Mouse (Mus musculus): ENCODE measurements at regions not wholly inside any gene's neighbourhood (a gene's known extent, or its start where the extent isn't known, plus 50 kb on each side); places are given as distances from the start of the nearest gene placed in this dataset.
"Not testable (repeated sequence)": the region's sequence is repeated elsewhere in the genome, so short reads cannot be mapped to it uniquely, and the experiment has no call there.

DNA sequence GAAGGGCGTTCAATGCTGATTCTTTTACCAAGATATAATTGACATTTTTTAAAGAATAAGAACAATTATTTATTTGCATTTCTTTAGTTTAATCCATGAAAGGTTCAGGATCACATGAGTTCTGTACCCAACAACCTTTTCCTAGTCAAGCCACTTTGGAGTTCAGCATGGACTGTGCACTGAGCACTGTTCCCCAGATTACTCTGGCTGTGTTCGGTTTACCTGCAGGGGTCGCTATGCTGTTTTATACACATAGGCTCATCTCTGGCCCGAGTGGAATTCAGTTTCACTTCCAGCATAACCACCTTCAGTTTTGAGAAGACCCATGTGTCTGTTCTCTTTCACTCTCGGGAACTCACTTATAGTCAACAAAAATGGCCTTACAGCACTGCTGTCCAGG lies 93.5 kb upstream of the Smarcad1 start:
- 70% methylated on average over 4 of the region's 5 CpGs for WGBS
- not testable (repeated sequence) for H3K27ac ChIP-seq (ENCODE audit: low read depth, low read length); H3K9ac ChIP-seq; ATAC-seq; H3K4me2 ChIP-seq (ENCODE audit: low read depth); H3K4me3 ChIP-seq (ENCODE audit: low read depth, low read length); DNase-seq; H3K27me3 ChIP-seq (ENCODE audit: insufficient read depth, low read length); H3K9me3 ChIP-seq (ENCODE audit: low read length); H3K36me3 ChIP-seq (ENCODE audit: insufficient read depth); H3K4me1 ChIP-seq (ENCODE audit: insufficient read depth)

DNA sequence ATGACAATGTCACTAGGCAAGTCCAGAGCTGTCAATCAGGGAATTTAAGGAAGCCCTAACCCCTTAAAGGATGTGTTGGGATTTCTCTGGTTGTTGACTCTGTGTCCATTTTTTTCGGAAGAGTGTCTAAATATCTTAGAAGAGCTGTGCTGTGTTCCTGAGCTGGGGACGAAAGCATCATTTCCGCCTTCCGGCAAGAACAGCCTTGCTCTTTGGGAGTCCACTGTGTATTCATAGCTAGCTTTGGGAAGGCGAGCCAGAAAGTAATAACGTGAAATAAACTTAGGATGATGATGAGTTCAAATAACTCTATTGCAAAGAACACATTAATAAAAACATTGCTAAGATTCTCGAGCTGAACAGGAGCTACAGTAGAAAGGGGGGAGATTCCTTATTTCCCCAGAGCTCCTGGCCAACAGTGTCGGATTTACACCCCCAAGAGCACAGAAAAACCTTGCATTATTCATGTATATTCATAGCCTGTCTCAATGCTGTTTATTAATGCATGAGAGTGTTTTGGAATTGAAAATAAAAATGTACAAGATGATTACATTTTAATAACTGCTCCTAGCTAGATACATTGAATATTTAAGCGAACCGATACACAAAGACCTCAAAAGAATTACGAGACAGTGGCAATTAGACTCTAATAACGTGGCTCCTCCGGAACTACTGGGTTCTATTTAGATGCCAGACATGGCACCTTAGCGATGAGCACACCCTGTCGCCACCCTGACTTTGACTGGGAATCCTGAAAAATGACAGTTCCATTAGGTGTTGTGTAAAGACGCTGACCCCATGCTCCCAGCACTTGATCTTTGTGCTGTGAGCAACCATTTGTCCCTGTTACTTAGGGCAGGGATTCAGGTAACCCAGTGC lies 80.5 kb upstream of the Smarcad1 start:
- no peaks in the 10 kb centered on the region for H3K9me3 ChIP-seq (ENCODE audit: low read length)
- 38% methylated on average over 16 of the region's 16 CpGs for WGBS
- DNase-seq: peak; percentile 4
- no peaks in the 10 kb centered on the region for H3K27me3 ChIP-seq (ENCODE audit: insufficient read depth, low read length)
- no peak for TF ChIP-seq CTCF (IDR thresholded peaks at IDR 0.05; ENCODE audit: low read depth)
- no peak for ATAC-seq
- peak overlapping the region; percentile 27 for H3K4me2 ChIP-seq (ENCODE audit: low read depth)
- no peaks in the 10 kb centered on the region for H3K36me3 ChIP-seq (ENCODE audit: insufficient read depth)
- no peaks in the 10 kb centered on the region for H3K4me1 ChIP-seq (ENCODE audit: insufficient read depth)
- no peak overlapping the region for H3K27ac ChIP-seq (ENCODE audit: low read depth, low read length)
- no peak overlapping the region for H3K9ac ChIP-seq
- no peak overlapping the region for H3K4me3 ChIP-seq (ENCODE audit: low read depth, low read length)

DNA sequence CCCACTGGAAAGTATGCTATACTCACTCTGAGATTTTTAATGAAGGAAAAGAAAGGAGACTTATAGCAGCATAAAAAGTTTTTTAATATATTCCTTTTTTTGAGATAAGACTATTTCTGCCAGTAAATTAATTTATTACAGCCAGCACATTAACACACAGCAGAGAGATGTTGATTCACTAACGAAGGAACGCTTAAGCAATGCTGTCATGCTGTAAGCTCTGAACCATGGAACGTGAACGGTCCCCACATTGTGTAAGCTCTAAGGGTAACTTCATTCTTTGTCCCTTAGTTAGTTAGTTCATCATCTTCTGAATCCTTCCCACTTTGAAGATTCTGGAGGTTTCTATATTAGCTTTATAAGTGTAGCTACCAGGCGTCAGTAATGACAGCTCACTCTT lies 79.8 kb upstream of the Smarcad1 start:
- no peaks in the 10 kb centered on the region for H3K9me3 ChIP-seq (ENCODE audit: low read length)
- TF ChIP-seq CTCF (IDR thresholded peaks at IDR 0.05; ENCODE audit: low read depth): no peak
- H3K9ac ChIP-seq: no peak overlapping the region
- peak; percentile 45; the same call in 1 of the 2 replicates for ATAC-seq
- H3K4me3 ChIP-seq (ENCODE audit: low read depth, low read length): no peak overlapping the region
- no peaks in the 10 kb centered on the region for H3K4me1 ChIP-seq (ENCODE audit: insufficient read depth)
- H3K4me2 ChIP-seq (ENCODE audit: low read depth): no peak overlapping the region
- 31% methylated on average over 5 of the region's 5 CpGs for WGBS
- no peaks in the 10 kb centered on the region for H3K27me3 ChIP-seq (ENCODE audit: insufficient read depth, low read length)
- no peak for DNase-seq
- H3K36me3 ChIP-seq (ENCODE audit: insufficient read depth): no peaks in the 10 kb centered on the region
- no peak overlapping the region for H3K27ac ChIP-seq (ENCODE audit: low read depth, low read length)

DNA sequence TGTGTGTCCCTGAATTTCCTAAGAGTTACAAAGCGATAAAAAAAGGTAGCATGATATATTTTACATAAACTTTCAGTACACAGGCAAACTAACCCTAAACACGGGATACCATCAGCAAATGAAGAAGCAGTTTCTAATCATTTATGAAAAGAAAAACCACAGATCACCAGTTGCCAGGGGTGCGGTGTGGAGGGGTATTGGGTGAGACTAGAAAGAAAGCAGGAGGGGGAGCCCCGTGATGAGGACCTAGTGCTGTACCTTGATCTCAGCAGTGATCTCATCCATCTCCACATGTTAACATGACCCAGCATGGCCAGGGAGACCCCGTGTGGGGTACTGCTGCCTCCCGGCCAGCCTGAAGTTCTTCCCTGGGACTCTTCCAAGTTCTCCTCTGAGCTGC lies 77.7 kb upstream of the Smarcad1 start:
- H3K36me3 ChIP-seq (ENCODE audit: insufficient read depth): no peaks in the 10 kb centered on the region
- no peak overlapping the region for H3K4me2 ChIP-seq (ENCODE audit: low read depth)
- H3K9ac ChIP-seq: no peak overlapping the region
- H3K4me1 ChIP-seq (ENCODE audit: insufficient read depth): no peaks in the 10 kb centered on the region
- 79% methylated on average over 6 of the region's 6 CpGs for WGBS
- H3K4me3 ChIP-seq (ENCODE audit: low read depth, low read length): no peak overlapping the region
- no peaks in the 10 kb centered on the region for H3K27me3 ChIP-seq (ENCODE audit: insufficient read depth, low read length)
- no peak for ATAC-seq
- no peak for DNase-seq
- no peaks in the 10 kb centered on the region for H3K9me3 ChIP-seq (ENCODE audit: low read length)
- no peak for TF ChIP-seq CTCF (IDR thresholded peaks at IDR 0.05; ENCODE audit: low read depth)
- no peak overlapping the region for H3K27ac ChIP-seq (ENCODE audit: low read depth, low read length)

DNA sequence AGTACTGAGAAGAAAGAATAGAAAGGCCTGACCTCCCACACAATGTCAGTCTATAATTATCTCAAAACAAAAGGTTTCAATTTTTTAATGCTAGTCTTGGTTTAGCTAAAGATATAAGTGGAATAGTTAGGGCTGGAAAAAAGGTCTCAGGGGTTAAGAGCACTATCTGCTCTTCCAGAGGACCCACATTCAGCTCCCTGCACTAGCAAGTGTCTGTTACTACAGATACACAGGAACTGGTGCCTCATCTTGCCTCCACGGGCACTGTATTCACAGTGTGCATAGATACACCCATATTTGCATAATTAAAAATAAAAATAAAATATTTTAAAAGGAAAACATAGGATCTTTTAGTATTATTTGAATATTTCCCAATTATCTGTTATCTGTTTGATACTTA lies 77.2 kb upstream of the Smarcad1 start:
- Histone ChIP-seq H3K4me2 (ENCODE audit: low read depth) (no peak overlapping the region), H3K9ac (no peak overlapping the region), H3K4me1 (ENCODE audit: insufficient read depth) (no peaks in the 10 kb centered on the region), H3K4me3 (ENCODE audit: low read depth, low read length) (no peak overlapping the region), H3K27ac (ENCODE audit: low read depth, low read length) (no peak overlapping the region), H3K36me3 (ENCODE audit: insufficient read depth) (no peaks in the 10 kb centered on the region), H3K27me3 (ENCODE audit: insufficient read depth, low read length) (no peaks in the 10 kb centered on the region), H3K9me3 (ENCODE audit: low read length) (no peaks in the 10 kb centered on the region)
- ATAC-seq (no peak), DNase-seq (no peak)
- TF ChIP-seq CTCF (IDR thresholded peaks at IDR 0.05; ENCODE audit: low read depth): no peak
- WGBS: 68% methylated on average over 1 of the region's 1 CpGs

DNA sequence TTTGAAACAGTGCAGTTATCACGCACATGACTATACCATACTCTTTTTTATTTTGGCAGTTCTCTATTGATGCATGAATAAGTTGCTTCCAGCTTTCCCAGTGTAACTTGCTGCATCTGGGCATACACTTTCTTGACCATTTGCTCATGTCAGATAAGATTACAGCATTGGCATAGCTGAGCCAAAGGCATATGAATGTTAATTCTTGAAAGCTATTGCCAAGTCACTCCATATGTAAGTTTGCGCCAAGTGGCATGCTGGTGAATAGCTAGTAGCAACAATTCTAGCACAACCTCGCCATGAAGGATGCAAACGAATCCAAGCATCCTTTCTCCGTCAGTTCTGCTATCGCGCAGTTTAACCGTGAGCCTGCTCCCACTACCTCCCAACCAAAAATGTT lies 72.2 kb upstream of the Smarcad1 start:
- Histone ChIP-seq H3K4me1 (ENCODE audit: insufficient read depth) (no peaks in the 10 kb centered on the region), H3K27ac (ENCODE audit: low read depth, low read length) (no peak overlapping the region), H3K9me3 (ENCODE audit: low read length) (no peaks in the 10 kb centered on the region), H3K9ac (no peak overlapping the region), H3K27me3 (ENCODE audit: insufficient read depth, low read length) (no peaks in the 10 kb centered on the region), H3K4me3 (ENCODE audit: low read depth, low read length) (no peak overlapping the region), H3K4me2 (ENCODE audit: low read depth) (no peak overlapping the region), H3K36me3 (ENCODE audit: insufficient read depth) (no peaks in the 10 kb centered on the region)
- peak; percentile 12 for DNase-seq
- peak; percentile 60 for ATAC-seq
- WGBS: 63% methylated on average over 8 of the region's 8 CpGs
- TF ChIP-seq CTCF (IDR thresholded peaks at IDR 0.05; ENCODE audit: low read depth): no peak

DNA sequence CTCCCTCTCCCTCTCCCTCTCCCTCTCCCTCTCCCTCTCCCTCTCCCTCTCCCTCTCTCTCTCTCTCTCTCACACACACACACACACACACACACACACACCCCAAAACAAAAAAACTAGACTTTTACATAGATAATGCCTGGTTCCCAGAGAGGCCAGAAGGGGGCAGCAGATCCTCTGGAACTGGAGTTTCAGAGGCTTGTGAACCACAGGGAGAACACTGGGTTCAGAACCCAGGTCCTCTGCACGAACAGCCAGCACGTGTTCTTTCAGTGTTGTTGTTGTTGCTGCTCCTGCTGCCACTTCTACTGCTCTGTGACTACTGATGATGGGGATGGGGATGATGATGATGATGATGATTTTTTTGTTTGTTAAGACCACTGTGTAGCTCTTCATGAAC lies 68.4 kb upstream of the Smarcad1 start:
- 43% methylated on average over 2 of the region's 2 CpGs for WGBS
- Histone ChIP-seq H3K36me3 (ENCODE audit: insufficient read depth) (no peaks in the 10 kb centered on the region), H3K27me3 (ENCODE audit: insufficient read depth, low read length) (no peaks in the 10 kb centered on the region), H3K27ac (ENCODE audit: low read depth, low read length) (no peak overlapping the region), H3K4me1 (ENCODE audit: insufficient read depth) (no peaks in the 10 kb centered on the region), H3K9me3 (ENCODE audit: low read length) (no peaks in the 10 kb centered on the region), H3K4me2 (ENCODE audit: low read depth) (no peak overlapping the region), H3K9ac (no peak overlapping the region), H3K4me3 (ENCODE audit: low read depth, low read length) (no peak overlapping the region)
- ATAC-seq (no peak), DNase-seq (no peak)
- peak; percentile 23; the same call in 1 of the 2 replicates for TF ChIP-seq CTCF (IDR thresholded peaks at IDR 0.05; ENCODE audit: low read depth)

DNA sequence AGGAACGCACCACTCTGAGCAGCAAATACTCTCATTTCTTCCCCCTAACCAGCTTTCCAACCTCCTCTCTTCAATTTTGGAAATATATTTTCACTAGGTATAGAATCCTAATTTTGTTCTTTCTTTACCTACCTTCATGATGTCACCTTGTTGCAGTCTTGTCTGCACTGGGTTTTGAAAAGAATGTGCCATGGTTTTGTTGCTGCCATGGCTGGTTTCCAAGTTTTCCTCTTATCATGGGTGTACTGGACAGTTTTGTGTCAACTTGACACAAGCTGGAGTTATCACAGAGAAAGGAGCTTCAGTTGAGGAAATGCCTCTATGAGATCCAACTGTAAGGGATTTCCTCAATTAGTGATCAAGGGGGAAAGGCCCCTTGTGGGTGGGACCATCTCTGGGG lies 67.9 kb upstream of the Smarcad1 start:
- not testable (repeated sequence) for H3K36me3 ChIP-seq (ENCODE audit: insufficient read depth); H3K27ac ChIP-seq (ENCODE audit: low read depth, low read length); H3K4me1 ChIP-seq (ENCODE audit: insufficient read depth); ATAC-seq; H3K27me3 ChIP-seq (ENCODE audit: insufficient read depth, low read length); H3K4me2 ChIP-seq (ENCODE audit: low read depth); H3K9me3 ChIP-seq (ENCODE audit: low read length); H3K4me3 ChIP-seq (ENCODE audit: low read depth, low read length); H3K9ac ChIP-seq; DNase-seq
- 91% methylated on average over 1 of the region's 1 CpGs for whole genome bisulfite sequencing
